Comparison of ENCODE assay signal across 19 mouse cellular contexts in the genomic region with DNA sequence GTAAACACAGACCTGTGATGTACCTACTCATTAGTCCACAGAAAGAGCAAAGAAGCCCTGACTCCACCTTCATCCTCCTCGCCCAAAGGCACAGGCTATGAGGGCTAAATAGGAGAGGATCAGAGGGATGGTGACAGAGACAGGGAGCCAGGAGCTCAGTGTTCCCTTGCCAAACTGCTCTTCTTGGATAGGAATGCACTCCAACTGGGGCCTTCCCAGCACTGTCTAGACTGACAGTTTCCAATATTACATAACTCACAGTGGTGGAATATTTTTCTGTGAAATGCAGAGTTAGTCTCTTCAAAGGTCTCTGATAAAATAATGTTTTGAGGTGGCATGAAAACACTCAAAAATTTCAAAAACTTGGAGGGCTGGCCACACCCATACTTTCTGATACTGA. TPM values are rescaled to one million over a fixed set of nuclear protein-coding genes. Genes with fewer than 3 reads are reported as not detected.
DNase-seq lines count a peak whose midpoint lies in the region; ATAC-seq and TF ChIP-seq lines count a peak whose summit lies in the region.
"Had no signal": no experiment of that assay in that cellular context is flagged by ENCODE, and none has a peak within 500 bp of the region (broad histone marks: within the 10 kb centered on the region; RNA-seq: fewer than 3 reads in every experiment).

No protein-coding gene starts in this region.

- peak; percentile 45 for ATAC-seq in lung, postnatal 0 days
- ATAC-seq: CD4-positive, CD25-positive, alpha-beta regulatory T cell, adult 4 months; forebrain, embryonic 14.5 days had no signal

- peak; percentile 44 to 51 for DNase-seq in layer of hippocampus, adult 2 months (ENCODE audit: low spot score in 2 of 2)
- DNase-seq in layer of hippocampus, adult 8-10 months (ENCODE audit: low spot score in 2 of 2): no peak
- peak; percentile 44 for DNase-seq in lung, postnatal 0 days (ENCODE audit: low spot score)
- DNase-seq in lung, postnatal 4 days: no peak
- peak; percentile 63 for DNase-seq in adipocyte (ENCODE audit: low spot score)
- DNase-seq in skeletal muscle tissue, adult 2 months (ENCODE audit: low read depth, low spot score): peak; percentile 43
- DNase-seq in kidney, adult 9 months: no peak
- DNase-seq: B cell, adult 2 months; cerebellum, postnatal 10 days; embryo, embryonic 11 days; gastrocnemius, postnatal 10 days had no signal

- H3K4me1 ChIP-seq in lung, postnatal 0 days (ENCODE audit: insufficient read depth, low read depth, low read length): no peaks in the 10 kb centered on the region
- H3K4me1 ChIP-seq: embryonic facial prominence, embryonic 15.5 days; hindbrain, embryonic 15.5 days had no signal

- H3K9ac ChIP-seq in lung, postnatal 0 days (replicated peaks; ENCODE audit: low read depth): no peak overlapping the region
- H3K9ac ChIP-seq: embryonic facial prominence, embryonic 15.5 days; heart, embryonic 12.5 days; hindbrain, embryonic 15.5 days had no signal

- no peak overlapping the region for H3K4me2 ChIP-seq in lung, postnatal 0 days (replicated peaks; ENCODE audit: low read depth, low read length)
- H3K4me2 ChIP-seq: embryonic facial prominence, embryonic 15.5 days; heart, embryonic 12.5 days; hindbrain, embryonic 15.5 days had no signal

- no peaks in the 10 kb centered on the region for H3K36me3 ChIP-seq in lung, postnatal 0 days (ENCODE audit: insufficient read depth, low read length)
- H3K36me3 ChIP-seq: embryonic facial prominence, embryonic 15.5 days; forebrain, embryonic 10.5 days; G1E; heart, embryonic 12.5 days; hindbrain, embryonic 15.5 days had no signal

- H3K9me3 ChIP-seq in lung, postnatal 0 days (ENCODE audit: low read length): no peaks in the 10 kb centered on the region
- H3K9me3 ChIP-seq: embryonic facial prominence, embryonic 15.5 days; forebrain, embryonic 10.5 days; G1E; heart, embryonic 12.5 days; hindbrain, embryonic 15.5 days had no signal

- H3K4me3 ChIP-seq in layer of hippocampus, adult 2 months: no peak overlapping the region
- H3K4me3 ChIP-seq in lung, postnatal 0 days (ENCODE audit: low read depth, low read length): no peak overlapping the region
- H3K4me3 ChIP-seq: embryonic facial prominence, embryonic 15.5 days; erythroblast, embryonic 14.5 days; forebrain, embryonic 10.5 days; heart, embryonic 12.5 days; hindbrain, embryonic 15.5 days had no signal

- 0 out of 2 replicates have a peak, but pooled peaks have one; percentile 20 for TF ChIP-seq EP300 in lung, postnatal 0 days (IDR thresholded peaks at IDR 0.05)

- H3K27me3 ChIP-seq in lung, postnatal 0 days (replicated peaks; ENCODE audit: insufficient read depth, low read length): no peaks in the 10 kb centered on the region
- H3K27me3 ChIP-seq: embryonic facial prominence, embryonic 15.5 days; hindbrain, embryonic 15.5 days had no signal

- peak overlapping the region; percentile 55; the same call in 1 of the 2 replicates for H3K27ac ChIP-seq in layer of hippocampus, adult 2 months
- no peak overlapping the region for H3K27ac ChIP-seq in lung, postnatal 0 days (ENCODE audit: low read length)
- H3K27ac ChIP-seq: embryonic facial prominence, embryonic 15.5 days; hindbrain, embryonic 15.5 days had no signal

- WGBS in lung, postnatal 0 days: 57% methylated on average over 1 of the region's 1 CpGs

- TF ChIP-seq CTCF in layer of hippocampus, adult 2 months (conservative IDR thresholded peaks at IDR 0.05): no peak
- no peak for TF ChIP-seq CTCF in lung, postnatal 0 days (IDR thresholded peaks at IDR 0.05)

RNA-seq across cellular contexts. Expression of a gene that starts 53.5 kb away (rescaled TPM):
- total RNA-seq in layer of hippocampus, adult 2 months (2021): 10 to 100 TPM; 74.3 to 74.9 TPM
- 10 to 100 TPM; 54.1 to 72.4 (median 64.9) TPM for total RNA-seq in layer of hippocampus, adult 8-10 months (2022)
- 6.9 and 7.2 TPM in 2 replicates for polyA plus RNA-seq in lung, postnatal 0 days (2015; fragmentation: Nextera tagmentation; extraction: Ambion mirVana)

Comparison
In these comparisons a context has a peak if more than half of its experiments do, and no peak if none do; other contexts are left out.
1. DNase-seq: peak in layer of hippocampus, adult 2 months (2 of 2), lung, postnatal 0 days (single experiment), adipocyte (single experiment) and skeletal muscle tissue, adult 2 months (single experiment); none in layer of hippocampus, adult 8-10 months (0 of 2), lung, postnatal 4 days (0 of 2) and kidney, adult 9 months (single experiment).